Comparison of ENCODE assay signal across 15 mouse cellular contexts in genomic region chr6:72742331-72742730, GRCm38 (mm10). TPM values are rescaled to one million over a fixed set of nuclear protein-coding genes. Genes with fewer than 3 reads are reported as not detected.
"Had no signal": no experiment of that assay in that cellular context is flagged by ENCODE, and none has a peak within 500 bp of the region (broad histone marks: within the 10 kb centered on the region; RNA-seq: fewer than 3 reads in every experiment).

No protein-coding gene starts in this region.

- H3K9ac ChIP-seq: liver, embryonic 13.5 days; midbrain, embryonic 15.5 days; neural tube, embryonic 12.5 days had no signal

- H3K36me3 ChIP-seq: liver, embryonic 13.5 days; midbrain, embryonic 15.5 days; neural tube, embryonic 12.5 days had no signal

- H3K27me3 ChIP-seq: liver, embryonic 13.5 days; midbrain, embryonic 15.5 days; neural tube, embryonic 12.5 days had no signal

- ATAC-seq: hindbrain, embryonic 16.5 days; inflammation-experienced regulatory T-cells, adult 6 months; intestine, postnatal 0 days; midbrain, embryonic 15.5 days had no signal

- H3K27ac ChIP-seq: kidney, postnatal 0 days; liver, embryonic 13.5 days; midbrain, embryonic 10.5 days; midbrain, embryonic 15.5 days; neural tube, embryonic 12.5 days had no signal

- DNase-seq: kidney, adult 8-10 months; kidney, postnatal 36 days; layer of hippocampus, adult 9-11 months; layer of hippocampus, postnatal 36 days; liver, embryonic 13.5 days; thymus, adult 18-20 months; thymus, postnatal 25 days had no signal

- H3K4me3 ChIP-seq: liver, embryonic 13.5 days; midbrain, embryonic 10.5 days; midbrain, embryonic 15.5 days; neural tube, embryonic 12.5 days had no signal

- H3K4me2 ChIP-seq: liver, embryonic 13.5 days; midbrain, embryonic 15.5 days; neural tube, embryonic 12.5 days had no signal

- H3K9me3 ChIP-seq: liver, embryonic 13.5 days; midbrain, embryonic 10.5 days; midbrain, embryonic 15.5 days; neural tube, embryonic 12.5 days had no signal

RNA-seq across cellular contexts. Expression of gene Tcf7l1, which starts 46.7 kb away (rescaled TPM):
- total RNA-seq: monocyte, adult 5-6 weeks had no signal
